Mouse (Mus musculus) liver, adult 2 months (tissue): ENCODE data around the gene Ralgps2. TPM values are rescaled to one million over a fixed set of nuclear protein-coding genes. Genes with fewer than 3 reads are reported as not detected.

ENCODE experiments used
- DNase-seq: peaks from one replicate; pipeline ENCODE4 v3.0.0-alpha.2; 2011; ENCODE audit warnings: low read depth, low spot score; ENCODE audit errors: extremely low read depth
- H3K27ac ChIP-seq: fragments of 200-500 bp; replicated peaks from 2 replicates; pipeline ENCODE4 v1.5.1; 2012; ENCODE audit warnings: low read depth, mild to moderate bottlenecking, control low read depth, inconsistent platforms, low read length; ENCODE audit not compliant: insufficient read depth
- H3K27me3 ChIP-seq: fragments of 200-500 bp; 2 replicates; pipeline ENCODE4 v1.6.1; 2012; ENCODE audit warnings: mild to moderate bottlenecking, moderate library complexity, low read length, inconsistent platforms; ENCODE audit not compliant: control insufficient read depth, insufficient read depth
- H3K36me3 ChIP-seq: fragments of 200-500 bp; 2 replicates; pipeline ENCODE4 v1.6.1; 2012; ENCODE audit warnings: low read length, inconsistent platforms; ENCODE audit not compliant: control insufficient read depth, insufficient read depth
- H3K4me1 ChIP-seq: fragments of 200-500 bp; 2 replicates; pipeline ENCODE4 v1.6.1; 2011; ENCODE audit warnings: low read length; ENCODE audit not compliant: control insufficient read depth, insufficient read depth
- H3K4me3 ChIP-seq: fragments of 200-500 bp; 2 replicates; pipeline ENCODE4 v1.5.1; 2011; ENCODE audit warnings: low read depth, mild to moderate bottlenecking, control low read depth, low read length, moderate library complexity; ENCODE audit not compliant: insufficient read depth
- H3K79me2 ChIP-seq: fragments of 200-500 bp; 2 replicates; pipeline ENCODE4 v1.6.1; 2012; ENCODE audit warnings: inconsistent platforms, mild to moderate bottlenecking, low read length, moderate library complexity; ENCODE audit not compliant: control insufficient read depth, insufficient read depth
- H3K9ac ChIP-seq: fragments of 200-500 bp; 2 replicates; pipeline ENCODE4 v1.6.1; 2012; ENCODE audit warnings: low read depth, mild to moderate bottlenecking, control low read depth, inconsistent platforms, low read length
- CTCF ChIP-seq: fragments of 200-500 bp; IDR thresholded peaks from 2 replicates; pipeline ENCODE4 v1.5.1; 2011; ENCODE audit warnings: low read depth, low read length, control low read depth
- POLR2A ChIP-seq: fragments of 200-500 bp; IDR thresholded peaks from 2 replicates; pipeline ENCODE4 v1.6.1; 2011; ENCODE audit warnings: low read length, control low read depth; ENCODE audit not compliant: insufficient read depth; ENCODE audit errors: extremely low read depth
- WGBS: fragments of 180-500 bp; shearing (Covaris S2); methylation state at CpG from one replicate; pipeline ENCODE4 v1.1.7; 2018; 5-methylcytosine and 5-hydroxymethylcytosine counted together
- polyA plus RNA-seq: library from polyadenylated mRNA; depleted of rRNA; stranded (reverse); fragments of >200 nt; gene quantifications from 2 replicates; pipeline ENCODE4 v1.2.3, GENCODE M21; 2012
- total RNA-seq: library from RNA; depleted of rRNA; stranded (reverse); fragments of >200 nt; gene quantifications from 2 replicates; pipeline ENCODE4 v1.2.3, GENCODE M21; 2014

Gene Ralgps2
- total and polyA plus RNA-seq, 2 experiments = 3.4 to 18.9 TPM

- Histone ChIP-seq H3K4me1 (no peaks in the 10 kb centered on the region), H3K9ac (no peak overlapping the region), H3K36me3 (no peaks in the 10 kb centered on the region), H3K79me2 (no peaks in the 10 kb centered on the region), H3K27ac (no peak overlapping the region), H3K27me3 (no peaks in the 10 kb centered on the region), H3K4me3 (no peak overlapping the region)
- no peak for DNase-seq
- WGBS = 90% methylated on average over 7 of the region's 7 CpGs
- TF ChIP-seq CTCF (no peak), POLR2A (no peak)
Observed at GRCm38 (mm10) chr1:156971206-156971811, 31.9 kb upstream of the Ralgps2 start.

DNA sequence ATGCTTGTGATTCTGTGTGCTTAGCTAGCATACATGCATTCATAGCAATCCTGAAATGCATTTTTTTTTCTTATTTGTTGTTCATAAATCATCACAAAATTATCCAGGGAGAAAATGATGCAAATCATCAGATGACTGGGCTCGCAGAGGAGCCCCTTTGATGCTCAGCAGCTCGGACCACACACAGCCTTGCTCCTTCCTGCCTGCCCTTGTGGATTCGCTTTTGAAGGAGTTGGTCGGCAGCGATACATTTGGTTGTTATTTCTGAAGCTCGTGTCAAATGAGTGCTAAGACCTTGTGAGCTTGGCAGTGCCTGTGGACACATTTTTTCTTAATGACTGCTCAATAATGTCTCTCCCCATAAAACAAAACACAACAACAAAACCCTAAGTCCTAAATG lies 31.2 kb upstream of the Ralgps2 start:
- no peak overlapping the region for H3K27ac ChIP-seq
- no peak for TF ChIP-seq POLR2A
- WGBS = 91% methylated on average over 6 of the region's 6 CpGs
- no peaks in the 10 kb centered on the region for H3K79me2 ChIP-seq
- no peak overlapping the region for H3K9ac ChIP-seq
- no peak for DNase-seq
- no peaks in the 10 kb centered on the region for H3K36me3 ChIP-seq
- no peaks in the 10 kb centered on the region for H3K4me1 ChIP-seq
- no peak overlapping the region for H3K4me3 ChIP-seq
- H3K27me3 ChIP-seq = no peaks in the 10 kb centered on the region

GRCm38 (mm10) chr1:156968107-156968506 lies 28.7 kb upstream of the Ralgps2 start:
- H3K36me3 ChIP-seq = no peaks in the 10 kb centered on the region
- H3K27ac ChIP-seq = no peak overlapping the region
- no peaks in the 10 kb centered on the region for H3K79me2 ChIP-seq
- no peaks in the 10 kb centered on the region for H3K4me1 ChIP-seq
- WGBS = 87% methylated on average over 7 of the region's 7 CpGs
- H3K9ac ChIP-seq = no peak overlapping the region
- H3K27me3 ChIP-seq = no peaks in the 10 kb centered on the region
- TF ChIP-seq CTCF = no peak
- no peak for TF ChIP-seq POLR2A
- H3K4me3 ChIP-seq = no peak overlapping the region
- DNase-seq = peak; percentile 21

- 95% methylated on average over 4 of the region's 4 CpGs for WGBS
Observed at GRCm38 (mm10) chr1:156964586-156964932, 25.1 kb upstream of the Ralgps2 start.

GRCm38 (mm10) chr1:156963871-156964585 lies 24.6 kb upstream of the Ralgps2 start:
- Histone ChIP-seq H3K79me2 (no peaks in the 10 kb centered on the region), H3K27me3 (no peaks in the 10 kb centered on the region), H3K36me3 (no peaks in the 10 kb centered on the region), H3K4me3 (no peak overlapping the region), H3K4me1 (no peaks in the 10 kb centered on the region), H3K27ac (no peak overlapping the region), H3K9ac (no peak overlapping the region)
- no peak for DNase-seq
- WGBS = 69% methylated on average over 7 of the region's 7 CpGs
- TF ChIP-seq CTCF = no peak
- no peak for TF ChIP-seq POLR2A

More at GRCm38 (mm10) chr1:156964586-156964932, 25.1 kb upstream of the Ralgps2 start:
- Histone ChIP-seq H3K27ac (no peak overlapping the region), H3K4me1 (no peaks in the 10 kb centered on the region), H3K9ac (no peak overlapping the region), H3K36me3 (no peaks in the 10 kb centered on the region), H3K4me3 (no peak overlapping the region), H3K27me3 (no peaks in the 10 kb centered on the region), H3K79me2 (no peaks in the 10 kb centered on the region)
- TF ChIP-seq CTCF (no peak), POLR2A (no peak)
- DNase-seq = no peak

GRCm38 (mm10) chr1:156961481-156962265 lies 22.2 kb upstream of the Ralgps2 start:
- TF ChIP-seq CTCF = no peak
- TF ChIP-seq POLR2A = no peak
- 88% methylated on average over 8 of the region's 8 CpGs for WGBS
- H3K9ac ChIP-seq = no peak overlapping the region
- no peak overlapping the region for H3K4me3 ChIP-seq
- DNase-seq = no peak
- H3K27me3 ChIP-seq = no peaks in the 10 kb centered on the region
- no peak overlapping the region for H3K27ac ChIP-seq
- no peaks in the 10 kb centered on the region for H3K4me1 ChIP-seq
- H3K79me2 ChIP-seq = no peaks in the 10 kb centered on the region
- H3K36me3 ChIP-seq = no peaks in the 10 kb centered on the region
